Mouse (Mus musculus) B cell, adult 62 days (primary cell): ENCODE data around the gene Armcx1. TPM values are rescaled to one million over a fixed set of nuclear protein-coding genes. Genes with fewer than 3 reads are reported as not detected.

Experiments used
- total RNA-seq: library from RNA; stranded (reverse); gene quantifications from 4 replicates; pipeline ENCODE4 v1.2.4, GENCODE M21; 2023

Gene Armcx1
- total RNA-seq: 0.43 to 0.47 TPM in 2 of 4 replicates, not detected in the others

GRCm38 (mm10) chrX:134717752-134718308 lies at the start of gene Armcx1:
TSS of gene Armcx1 (plus strand) at chrX:134717963.

GRCm38 (mm10) chrX:134686267-134686666 lies 31.5 kb upstream of the Armcx1 start, which contains the start of gene Armcx4:
TSS of gene Armcx4 (plus strand) at chrX:134686519.

GRCm38 (mm10) chrX:134750764-134751592 lies 33.2 kb downstream of the Armcx1 start, which contains the start of gene Armcx6:
TSS of gene Armcx6 (minus strand) at chrX:134751417.

GRCm38 (mm10) chrX:134756434-134757292 lies 38.9 kb downstream of the Armcx1 start, which contains the start of gene Armcx3:
TSS of gene Armcx3 (plus strand) at chrX:134756595.

Other genes with a start within 250 kb of the Armcx1 start
- not detected in 4 replicates for gene Taf7l, start 241.5 kb upstream of the Armcx1 start, total RNA-seq
- 14.0 to 22.1 TPM (median 19.4 TPM) in 4 replicates for gene Timm8a1, start 176.1 kb upstream of the Armcx1 start, total RNA-seq
- gene Btk, start 134.4 kb upstream of the Armcx1 start, total RNA-seq: 164 to 171 TPM (median 167 TPM) in 4 replicates
- gene Rpl36a, start 132.3 kb upstream of the Armcx1 start, total RNA-seq: 510 to 564 TPM (median 519 TPM) in 4 replicates
- 135 to 148 TPM (median 147 TPM) in 4 replicates for gene Gla, start 116.8 kb upstream of the Armcx1 start, total RNA-seq
- 153 to 171 TPM (median 166 TPM) in 4 replicates for gene Hnrnph2, start 116.8 kb upstream of the Armcx1 start, total RNA-seq
- 2.8 to 3.8 TPM (median 3.6 TPM) in 4 replicates for gene Armcx4, start 31.4 kb upstream of the Armcx1 start, total RNA-seq
- gene Armcx6, start 33.5 kb downstream of the Armcx1 start, total RNA-seq: 3.3 to 4.4 TPM (median 3.7 TPM) in 4 replicates
- 16.9 to 19.7 TPM (median 17.7 TPM) in 4 replicates for gene Armcx3, start 38.6 kb downstream of the Armcx1 start, total RNA-seq
- gene Armcx2, start 91.3 kb downstream of the Armcx1 start, total RNA-seq: 33.4 to 45.7 TPM (median 37.1 TPM) in 4 replicates
- 0.34 to 0.42 TPM in 2 of 4 replicates, not detected in the others for gene Nxf2, start 246.8 kb downstream of the Armcx1 start, total RNA-seq